Mouse (Mus musculus): ENCODE results near the gene Faap20. TPM values are rescaled to one million over a fixed set of nuclear protein-coding genes. Genes with fewer than 3 reads are reported as not detected.
A peak's percentile ranks its signal among the peaks of the same experiment; 100 is the strongest.

The Faap20 gene
- total and polyA plus RNA-seq, 3 experiments, result 31.0 to 45.0 (median 36.4) TPM

- H3K79me2 ChIP-seq (replicated peaks; ENCODE audit: control insufficient read depth, extremely low read depth, insufficient read depth, poor library complexity, severe bottlenecking), result peaks cover 98% of the 10 kb centered on the region
- peaks cover 40 to 79% of the 10 kb centered on the region in 2 experiments for H3K4me1 ChIP-seq (ENCODE audit: control insufficient read depth in 1 of 2, insufficient read depth in 2 of 2)
- in situ Hi-C loops (cut with MboI; ENCODE audit: low pct_ligation_motif_present, low pct_unique_long_range_greater_than_20kb, low sequenced_read_pairs) (no loop called here), dilution Hi-C loops (cut with MboI; ENCODE audit: extremely low pct_ligation_motif_present, extremely low pct_unique_long_range_greater_than_20kb, low sequenced_read_pairs) (no loop called here)
- no peak for DNase-seq (ENCODE audit: extremely low read depth)
- no peak overlapping the region for H3K9ac ChIP-seq (ENCODE audit: insufficient read depth, low read depth)
- H3K4me3 ChIP-seq (replicated peaks in 1 of 3; ENCODE audit: low read depth in 2 of 3, low read length in 2 of 3, poor library complexity in 1 of 3), result no peak overlapping the region
- H3K27me3 ChIP-seq (replicated peaks), result no peaks in the 10 kb centered on the region
- peaks cover 14 to 70% of the 10 kb centered on the region in 2 experiments for H3K36me3 ChIP-seq (replicated peaks in 1 of 2; ENCODE audit: control insufficient read depth in 1 of 2, insufficient read depth in 1 of 2, low read length in 1 of 2)
- H3K27ac ChIP-seq (ENCODE audit: insufficient read depth, low read depth), result no peak overlapping the region
- H3K4me2 ChIP-seq (ENCODE audit: insufficient read depth, low read depth, poor library complexity, severe bottlenecking), result no peak overlapping the region
- no peaks in the 10 kb centered on the region for H3K9me3 ChIP-seq (replicated peaks; ENCODE audit: low read length)
- TF ChIP-seq HCFC1 (IDR thresholded peaks at IDR 0.05; ENCODE audit: low read depth, low read length) (no peak), POLR2AphosphoS2 (IDR thresholded peaks at IDR 0.05; ENCODE audit: low read depth, low read length) (no peak)
Measured at GRCm38 (mm10) chr4:155215773-155216630, 33.6 kb upstream of the Faap20 start.

GRCm38 (mm10) chr4:155217241-155218103 is 32.1 kb upstream of the Faap20 start:
- in situ Hi-C loops (cut with MboI; ENCODE audit: low pct_ligation_motif_present, low pct_unique_long_range_greater_than_20kb, low sequenced_read_pairs), result no loop called here

GRCm38 (mm10) chr4:155218104-155218732 is 31.4 kb upstream of the Faap20 start:
- TF ChIP-seq USF2 (conservative IDR thresholded peaks at IDR 0.05; ENCODE audit: low read depth, low read length) (no peak), BHLHE40 (IDR thresholded peaks at IDR 0.05; ENCODE audit: low read depth, low read length) (no peak), MEF2A (IDR thresholded peaks at IDR 0.05; ENCODE audit: borderline replicate concordance, low read depth, low read length) (no peak), JUN (IDR thresholded peaks at IDR 0.05; ENCODE audit: insufficient read depth, low read depth, low read length) (no peak), KAT2A (IDR thresholded peaks at IDR 0.05; ENCODE audit: insufficient replicate concordance, low read length) (no peak), ZKSCAN1 (IDR thresholded peaks at IDR 0.05; ENCODE audit: borderline replicate concordance, low read depth, low read length) (no peak), PAX5 (IDR thresholded peaks at IDR 0.05; ENCODE audit: low read length) (no peak), GABPA (IDR thresholded peaks at IDR 0.05; ENCODE audit: insufficient replicate concordance, low read depth, low read length) (no peak), TCF12 (IDR thresholded peaks at IDR 0.05; ENCODE audit: low read depth, low read length) (no peak), CTCF (conservative IDR thresholded peaks at IDR 0.05 in 1 of 2, IDR thresholded peaks at IDR 0.05 in 1 of 2; ENCODE audit: low read depth in 2 of 2, low read length in 2 of 2) (no peak), UBTF (IDR thresholded peaks at IDR 0.05; ENCODE audit: low read depth, low read length) (no peak), ETS1 (conservative IDR thresholded peaks at IDR 0.05; ENCODE audit: low read depth, low read length) (no peak), MYC (IDR thresholded peaks at IDR 0.05; ENCODE audit: low read depth, low read length) (no peak), HCFC1 (IDR thresholded peaks at IDR 0.05; ENCODE audit: low read depth, low read length) (no peak), RCOR1 (conservative IDR thresholded peaks at IDR 0.05; ENCODE audit: low read depth, low read length) (no peak)
- Histone ChIP-seq H3K27me3 (replicated peaks) (no peaks in the 10 kb centered on the region), H3K79me2 (replicated peaks; ENCODE audit: control insufficient read depth, extremely low read depth, insufficient read depth, poor library complexity, severe bottlenecking) (peaks cover 90% of the 10 kb centered on the region), H3K4me3 (replicated peaks in 1 of 3; ENCODE audit: low read depth in 2 of 3, low read length in 2 of 3, poor library complexity in 1 of 3) (peak overlapping the region in 2 of 3 experiments; percentile 34 to 80), H3K9ac (ENCODE audit: insufficient read depth, low read depth) (peak overlapping the region; percentile 35), H3K4me2 (ENCODE audit: insufficient read depth, low read depth, poor library complexity, severe bottlenecking) (peak overlapping the region; percentile 81), H3K36me3 (replicated peaks in 1 of 2; ENCODE audit: control insufficient read depth in 1 of 2, insufficient read depth in 1 of 2, low read length in 1 of 2) (peaks cover 2 to 49% of the 10 kb centered on the region in 2 experiments), H3K9me3 (replicated peaks; ENCODE audit: low read length) (no peaks in the 10 kb centered on the region), H3K27ac (ENCODE audit: insufficient read depth, low read depth) (no peak overlapping the region), H3K4me1 (ENCODE audit: control insufficient read depth in 1 of 2, insufficient read depth in 2 of 2) (peaks cover 32 to 67% of the 10 kb centered on the region in 2 experiments)
- in situ Hi-C loops (cut with MboI; ENCODE audit: low pct_ligation_motif_present, low pct_unique_long_range_greater_than_20kb, low sequenced_read_pairs) (no loop called here), dilution Hi-C loops (cut with MboI; ENCODE audit: extremely low pct_ligation_motif_present, extremely low pct_unique_long_range_greater_than_20kb, low sequenced_read_pairs) (no loop called here)
- DNase-seq (ENCODE audit: extremely low read depth), result no peak

More at GRCm38 (mm10) chr4:155217241-155218103, 32.1 kb upstream of the Faap20 start:
- Histone ChIP-seq H3K36me3 (replicated peaks in 1 of 2; ENCODE audit: control insufficient read depth in 1 of 2, insufficient read depth in 1 of 2, low read length in 1 of 2) (peaks cover 5 to 55% of the 10 kb centered on the region in 2 experiments), H3K27me3 (replicated peaks) (no peaks in the 10 kb centered on the region), H3K9me3 (replicated peaks; ENCODE audit: low read length) (no peaks in the 10 kb centered on the region), H3K79me2 (replicated peaks; ENCODE audit: control insufficient read depth, extremely low read depth, insufficient read depth, poor library complexity, severe bottlenecking) (peaks cover 97% of the 10 kb centered on the region), H3K9ac (ENCODE audit: insufficient read depth, low read depth) (0 out of 2 replicates have a peak overlapping the region, but pooled peaks have one; percentile 35), H3K4me3 (replicated peaks in 1 of 3; ENCODE audit: low read depth in 2 of 3, low read length in 2 of 3, poor library complexity in 1 of 3) (no peak overlapping the region), H3K27ac (ENCODE audit: insufficient read depth, low read depth) (no peak overlapping the region), H3K4me1 (ENCODE audit: control insufficient read depth in 1 of 2, insufficient read depth in 2 of 2) (peaks cover 37 to 74% of the 10 kb centered on the region in 2 experiments), H3K4me2 (ENCODE audit: insufficient read depth, low read depth, poor library complexity, severe bottlenecking) (peak overlapping the region; percentile 81)
- TF ChIP-seq SMC3 (IDR thresholded peaks at IDR 0.05; ENCODE audit: low read depth, low read length) (no peak), UBTF (IDR thresholded peaks at IDR 0.05; ENCODE audit: low read depth, low read length) (0 out of 2 replicates have a peak, but pooled peaks have one; percentile 35), POLR2A (IDR thresholded peaks at IDR 0.05; ENCODE audit: low read depth, low read length) (peak; percentile 3; the same call in 1 of the 2 replicates), POLR2AphosphoS2 (IDR thresholded peaks at IDR 0.05; ENCODE audit: low read depth, low read length) (no peak), JUN (IDR thresholded peaks at IDR 0.05; ENCODE audit: insufficient read depth, low read depth, low read length) (no peak), RAD21 (IDR thresholded peaks at IDR 0.05; ENCODE audit: low read depth, low read length) (no peak), KAT2A (IDR thresholded peaks at IDR 0.05; ENCODE audit: insufficient replicate concordance, low read length) (no peak)
- no peak for DNase-seq (ENCODE audit: extremely low read depth)
- dilution Hi-C loops (cut with MboI; ENCODE audit: extremely low pct_ligation_motif_present, extremely low pct_unique_long_range_greater_than_20kb, low sequenced_read_pairs), result no loop called here
